Mouse (Mus musculus) kidney, adult 2 months (tissue): ENCODE results near the gene Nfatc3.

ENCODE experiments used
- CTCF ChIP-seq: fragments of 200-500 bp; conservative IDR thresholded peaks from 2 replicates; pipeline ENCODE4 v1.5.1; 2011; ENCODE audit warnings: low read depth, mild to moderate bottlenecking, control low read depth, low read length, moderate library complexity, mixed read lengths; ENCODE audit not compliant: insufficient read depth, insufficient read length
- POLR2A ChIP-seq: fragments of 200-500 bp; IDR thresholded peaks from one replicate; pipeline ENCODE4 v1.6.1; 2011; ENCODE audit warnings: low read depth, low read length, control low read depth

- TF ChIP-seq CTCF (no peak), POLR2A (no peak)
Measured at GRCm38 (mm10) chr8:106133946-106134345, 75.3 kb downstream of the Nfatc3 start.
